Comparison of ENCODE assay signal across 8 mouse cellular contexts in genomic region chr11:75189713-75190370, GRCm38 (mm10). TPM values are rescaled to one million over a fixed set of nuclear protein-coding genes. Genes with fewer than 3 reads are reported as not detected.
DNase-seq lines count a peak whose midpoint lies in the region; ATAC-seq and TF ChIP-seq lines count a peak whose summit lies in the region.

No protein-coding gene starts in this region.

- no peak for TF ChIP-seq CTCF in spleen, adult 2 months (IDR thresholded peaks at IDR 0.05; ENCODE audit: extremely low read depth, insufficient read depth, insufficient read length, insufficient replicate concordance)

- H3K27me3 ChIP-seq in spleen, adult 2 months (ENCODE audit: control insufficient read depth, insufficient read depth, low read length) = peaks cover 10% of the 10 kb centered on the region
- peaks cover 20% of the 10 kb centered on the region for H3K27me3 ChIP-seq in intestine, embryonic 16.5 days (replicated peaks; ENCODE audit: control insufficient read depth, insufficient read depth, low read length)
- H3K27me3 ChIP-seq in neural tube, embryonic 11.5 days (ENCODE audit: control insufficient read depth, insufficient read depth, low read length) = peaks cover 33% of the 10 kb centered on the region

- H3K27ac ChIP-seq in spleen, adult 2 months (ENCODE audit: insufficient read depth, low read length) = peak overlapping the region; percentile 48; the same call in 1 of the 2 replicates
- H3K27ac ChIP-seq in intestine, embryonic 16.5 days (ENCODE audit: low read length) = peak overlapping the region; percentile 35
- no peak overlapping the region for H3K27ac ChIP-seq in neural tube, embryonic 11.5 days (ENCODE audit: low read depth, low read length)

- no peaks in the 10 kb centered on the region for H3K36me3 ChIP-seq in spleen, adult 2 months (ENCODE audit: control insufficient read depth, insufficient read depth, low read length)
- no peaks in the 10 kb centered on the region for H3K36me3 ChIP-seq in intestine, embryonic 16.5 days (ENCODE audit: control insufficient read depth, insufficient read depth, low read length)
- H3K36me3 ChIP-seq in neural tube, embryonic 11.5 days (ENCODE audit: control insufficient read depth, insufficient read depth, low read length) = no peaks in the 10 kb centered on the region

- peak overlapping the region; percentile 73 for H3K9ac ChIP-seq in intestine, embryonic 16.5 days (ENCODE audit: low read depth, low read length)
- peak overlapping the region; percentile 58 for H3K9ac ChIP-seq in neural tube, embryonic 11.5 days (ENCODE audit: low read length)

- 2% methylated on average over 22 of the region's 22 CpGs for WGBS in spleen, adult 2 months
- under 1% methylated on average over 22 of the region's 22 CpGs for WGBS in intestine, embryonic 16.5 days
- under 1% methylated on average over 22 of the region's 22 CpGs for WGBS in neural tube, embryonic 11.5 days

- peak; percentile 27 for DNase-seq in CD4-positive, CD25-positive, alpha-beta regulatory T cell, adult 2 months (ENCODE audit: low read depth, low spot score)
- DNase-seq in spleen, adult 2 months (ENCODE audit: low read depth in 1 of 2, low spot score in 2 of 2) = no peak
- no peak for DNase-seq in spleen, adult 18-20 months
- no peak for DNase-seq in neural tube, embryonic 11.5 days (ENCODE audit: low spot score)
- no peak for DNase-seq in embryo, embryonic 9.5 days (ENCODE audit: extremely low spot score)
- DNase-seq in frontal cortex, postnatal 10 days (ENCODE audit: low spot score in 2 of 2) = no peak

- H3K4me2 ChIP-seq in intestine, embryonic 16.5 days (ENCODE audit: low read depth, low read length) = peak overlapping the region; percentile 70
- H3K4me2 ChIP-seq in neural tube, embryonic 11.5 days (ENCODE audit: low read depth) = peak overlapping the region; percentile 79

- no peak for ATAC-seq in CD4-positive, CD25-positive, alpha-beta regulatory T cell, adult 4 months
- ATAC-seq in intestine, embryonic 16.5 days = peak; percentile 64
- ATAC-seq in neural tube, embryonic 11.5 days (ENCODE audit: insufficient read depth, low FRiP score, low TSS enrichment) = 0 out of 2 replicates have a peak, but pooled peaks have one; percentile 49

- TF ChIP-seq POLR2A in spleen, adult 2 months (IDR thresholded peaks at IDR 0.05; ENCODE audit: low read depth, low read length) = no peak

- peak overlapping the region; percentile 96 for H3K4me3 ChIP-seq in spleen, adult 2 months (ENCODE audit: extremely low read depth, insufficient read depth, insufficient read length)
- H3K4me3 ChIP-seq in intestine, embryonic 16.5 days (ENCODE audit: low read length) = peak overlapping the region; percentile 75
- peak overlapping the region; percentile 74 for H3K4me3 ChIP-seq in neural tube, embryonic 11.5 days (ENCODE audit: low read depth, low read length)

- H3K9me3 ChIP-seq in intestine, embryonic 16.5 days (ENCODE audit: control insufficient read depth, low read length) = no peaks in the 10 kb centered on the region
- H3K9me3 ChIP-seq in neural tube, embryonic 11.5 days (ENCODE audit: control insufficient read depth, low read length) = no peaks in the 10 kb centered on the region

- H3K4me1 ChIP-seq in spleen, adult 2 months (ENCODE audit: control insufficient read depth, insufficient read depth, insufficient read length) = peaks cover 18% of the 10 kb centered on the region
- H3K4me1 ChIP-seq in intestine, embryonic 16.5 days (ENCODE audit: control insufficient read depth, insufficient read depth, low read length) = peaks cover 21% of the 10 kb centered on the region
- peaks cover 20% of the 10 kb centered on the region for H3K4me1 ChIP-seq in neural tube, embryonic 11.5 days (ENCODE audit: control insufficient read depth, insufficient read depth, low read length)

RNA-seq across cellular contexts. Expression of gene Dph1, which starts 1.2 kb away (rescaled TPM):
- 10 to 100 TPM; 11.0 to 20.6 TPM for polyA plus RNA-seq in CD4-positive, CD25-positive, alpha-beta regulatory T cell, adult 4 months (2017; shearing (Covaris generic))
- polyA plus RNA-seq in spleen, adult 2 months (2012; rRNA removed) = 29.2 and 33.3 TPM in 2 replicates
- polyA plus RNA-seq in intestine, embryonic 16.5 days (2015; fragmentation: Nextera tagmentation; extraction: Ambion mirVana) = 20.3 and 22.7 TPM in 2 replicates
- polyA plus RNA-seq in neural tube, embryonic 11.5 days (2014; fragmentation: Nextera tagmentation; extraction: Ambion mirVana) = 19.8 and 21.1 TPM in 2 replicates

RNA-seq across cellular contexts. Expression of gene Rtn4rl1, which starts 3.7 kb away (rescaled TPM):
- 1 to 10 TPM; 1.5 to 1.8 TPM for polyA plus RNA-seq in CD4-positive, CD25-positive, alpha-beta regulatory T cell, adult 4 months (2017; shearing (Covaris generic))
- polyA plus RNA-seq in spleen, adult 2 months (2012; rRNA removed) = 11.1 and 12.7 TPM in 2 replicates
- polyA plus RNA-seq in intestine, embryonic 16.5 days (2015; fragmentation: Nextera tagmentation; extraction: Ambion mirVana) = 1.5 and 1.6 TPM in 2 replicates
- 4.5 and 6.0 TPM in 2 replicates for polyA plus RNA-seq in neural tube, embryonic 11.5 days (2014; fragmentation: Nextera tagmentation; extraction: Ambion mirVana)

RNA-seq across cellular contexts. Expression of gene Ovca2, which starts 11.2 kb away (rescaled TPM):
- polyA plus RNA-seq in CD4-positive, CD25-positive, alpha-beta regulatory T cell, adult 4 months (2017; shearing (Covaris generic)) = 10 to 100 TPM; 19.2 to 29.4 TPM
- 17.2 and 18.4 TPM in 2 replicates for polyA plus RNA-seq in spleen, adult 2 months (2012; rRNA removed)
- 18.7 and 23.9 TPM in 2 replicates for polyA plus RNA-seq in intestine, embryonic 16.5 days (2015; fragmentation: Nextera tagmentation; extraction: Ambion mirVana)
- polyA plus RNA-seq in neural tube, embryonic 11.5 days (2014; fragmentation: Nextera tagmentation; extraction: Ambion mirVana) = 32.6 and 37.4 TPM in 2 replicates

RNA-seq across cellular contexts. Expression of gene Hic1, which starts 20.5 kb away (rescaled TPM):
- polyA plus RNA-seq in CD4-positive, CD25-positive, alpha-beta regulatory T cell, adult 4 months (2017; shearing (Covaris generic)) = under 1 TPM in 1 of 2 experiments, not detected in 1; 0.36 TPM
- 9.2 and 13.2 TPM in 2 replicates for polyA plus RNA-seq in spleen, adult 2 months (2012; rRNA removed)
- 7.1 and 8.6 TPM in 2 replicates for polyA plus RNA-seq in intestine, embryonic 16.5 days (2015; fragmentation: Nextera tagmentation; extraction: Ambion mirVana)
- 4.1 and 4.9 TPM in 2 replicates for polyA plus RNA-seq in neural tube, embryonic 11.5 days (2014; fragmentation: Nextera tagmentation; extraction: Ambion mirVana)
